Mouse (Mus musculus): ENCODE results near the gene Mab21l2. TPM values are rescaled to one million over a fixed set of nuclear protein-coding genes. Genes with fewer than 3 reads are reported as not detected.

The Mab21l2 gene
- polyA plus RNA-seq, 1 experiment from 2014 or later: 80.9 TPM

DNA sequence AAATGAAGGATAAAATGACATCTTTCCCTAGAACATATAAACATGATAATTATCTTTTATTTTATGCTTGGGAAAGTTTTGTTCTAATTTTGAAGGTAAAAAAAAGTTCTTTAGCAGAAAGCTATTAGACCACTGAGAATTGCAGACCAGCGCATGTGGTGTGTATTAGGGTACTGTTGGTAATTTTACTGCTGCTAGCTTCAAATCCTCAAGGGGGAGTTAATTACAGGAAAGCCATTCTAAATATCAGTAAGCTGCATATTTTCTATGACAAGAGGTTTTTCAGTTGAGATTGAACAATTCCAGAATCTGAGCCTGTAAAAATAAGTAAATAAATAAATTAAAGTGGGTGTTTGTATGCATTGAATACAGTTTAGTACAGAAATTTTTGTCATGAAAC is 11.7 kb downstream of the Mab21l2 start:
- no peaks in the 10 kb centered on the region for H3K27me3 ChIP-seq (replicated peaks)
- H3K4me2 ChIP-seq: no peak overlapping the region
- no peak overlapping the region for H3K9ac ChIP-seq
- no peak for ATAC-seq (replicated peaks)
- 0 out of 2 replicates have a peak, but pooled peaks cover 14% of the 10 kb centered on the region for H3K4me1 ChIP-seq
- no peaks in the 10 kb centered on the region for H3K9me3 ChIP-seq
- no peak overlapping the region for H3K27ac ChIP-seq
- no peak overlapping the region for H3K4me3 ChIP-seq
- H3K36me3 ChIP-seq (replicated peaks): no peaks in the 10 kb centered on the region
- WGBS: 78% methylated on average over 1 of the region's 1 CpGs

DNA sequence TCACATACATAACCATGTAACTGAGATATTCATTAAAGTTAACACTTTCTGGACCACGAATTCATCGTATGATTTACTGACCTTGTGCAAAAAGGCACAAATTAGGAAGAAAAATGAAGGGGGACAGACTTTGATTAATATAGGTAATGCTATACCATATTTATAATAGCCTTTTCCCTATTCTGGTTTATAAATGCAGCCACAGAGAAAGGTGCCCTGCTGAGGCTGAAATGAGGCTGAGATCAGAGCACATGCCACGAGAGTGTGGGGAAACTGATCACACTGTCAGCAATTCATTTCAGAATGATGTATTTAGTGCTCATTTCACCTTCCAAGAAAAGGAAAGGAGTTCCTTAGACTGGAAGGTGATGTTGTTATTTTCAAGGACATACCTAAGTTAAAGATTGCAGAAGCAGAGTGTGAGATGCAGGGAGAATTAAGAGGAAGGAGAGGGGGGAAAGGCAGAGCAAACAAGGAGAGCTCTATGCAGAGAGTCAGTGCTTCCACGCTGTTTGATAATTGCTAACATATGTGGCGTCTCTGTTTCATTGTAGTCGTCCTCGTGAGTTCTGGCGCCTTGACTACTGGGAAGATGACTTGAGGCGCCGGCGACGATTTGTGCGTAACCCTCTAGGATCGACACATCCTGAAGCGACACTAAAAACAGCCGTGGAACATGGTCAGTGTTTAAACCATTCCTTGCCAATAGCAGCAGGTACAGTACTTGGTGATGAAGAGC is 16.7 kb downstream of the Mab21l2 start:
- no peak overlapping the region for H3K4me3 ChIP-seq
- 59% methylated on average over 16 of the region's 16 CpGs for WGBS
- H3K4me1 ChIP-seq: no peaks in the 10 kb centered on the region
- H3K9ac ChIP-seq: no peak overlapping the region
- no peaks in the 10 kb centered on the region for H3K9me3 ChIP-seq
- H3K4me2 ChIP-seq: no peak overlapping the region
- ATAC-seq (replicated peaks): no peak
- H3K36me3 ChIP-seq (replicated peaks): no peaks in the 10 kb centered on the region
- peak overlapping the region; percentile 34; the same call in 1 of the 2 replicates for H3K27ac ChIP-seq
- no peaks in the 10 kb centered on the region for H3K27me3 ChIP-seq (replicated peaks)

- no peak overlapping the region for H3K9ac ChIP-seq
- H3K27ac ChIP-seq: no peak overlapping the region
- no peaks in the 10 kb centered on the region for H3K27me3 ChIP-seq (replicated peaks)
- no peaks in the 10 kb centered on the region for H3K4me1 ChIP-seq
- no peak overlapping the region for H3K4me2 ChIP-seq
- no peak overlapping the region for H3K4me3 ChIP-seq
- H3K9me3 ChIP-seq: no peaks in the 10 kb centered on the region
- no peak for ATAC-seq (replicated peaks)
- WGBS: 43% methylated on average over 3 of the region's 3 CpGs
- H3K36me3 ChIP-seq (replicated peaks): no peaks in the 10 kb centered on the region
These were observed 25.4 kb downstream of the Mab21l2 start for GRCm38 (mm10) chr3:86522880-86523505.

DNA sequence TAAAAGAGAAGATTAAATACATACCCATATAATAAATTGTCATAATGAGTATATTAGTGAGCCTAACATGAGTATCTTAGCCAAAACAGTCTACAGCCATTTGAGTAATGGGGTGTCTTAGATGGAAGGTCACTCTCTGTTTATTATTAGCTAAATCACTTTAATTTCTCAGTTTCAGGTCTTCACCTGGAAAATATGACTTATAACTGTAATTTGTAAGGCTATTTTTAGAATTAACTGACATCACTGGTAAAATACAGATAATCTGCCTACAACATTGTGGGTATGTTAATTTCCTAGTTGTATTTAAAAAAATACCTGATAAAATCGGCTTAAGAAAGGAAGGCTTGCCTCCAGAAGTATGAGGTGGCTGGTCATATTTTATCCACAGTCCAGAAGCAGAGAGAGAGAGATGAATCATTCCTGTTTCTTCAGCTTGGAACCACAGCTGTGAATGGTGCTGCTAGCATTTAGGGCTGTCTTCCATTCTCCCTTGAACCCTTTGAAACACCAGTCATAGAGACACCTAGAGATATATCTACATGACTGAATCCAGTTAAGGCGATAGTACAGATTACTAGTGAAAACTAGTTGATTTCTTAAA is 29.8 kb downstream of the Mab21l2 start:
- no peaks in the 10 kb centered on the region for H3K27me3 ChIP-seq (replicated peaks)
- no peaks in the 10 kb centered on the region for H3K9me3 ChIP-seq
- no peak overlapping the region for H3K27ac ChIP-seq
- H3K4me1 ChIP-seq: no peaks in the 10 kb centered on the region
- H3K4me2 ChIP-seq: no peak overlapping the region
- H3K36me3 ChIP-seq (replicated peaks): no peaks in the 10 kb centered on the region
- no peak overlapping the region for H3K9ac ChIP-seq
- no peak for ATAC-seq (replicated peaks)
- 94% methylated on average over 2 of the region's 2 CpGs for WGBS
- H3K4me3 ChIP-seq: no peak overlapping the region

DNA sequence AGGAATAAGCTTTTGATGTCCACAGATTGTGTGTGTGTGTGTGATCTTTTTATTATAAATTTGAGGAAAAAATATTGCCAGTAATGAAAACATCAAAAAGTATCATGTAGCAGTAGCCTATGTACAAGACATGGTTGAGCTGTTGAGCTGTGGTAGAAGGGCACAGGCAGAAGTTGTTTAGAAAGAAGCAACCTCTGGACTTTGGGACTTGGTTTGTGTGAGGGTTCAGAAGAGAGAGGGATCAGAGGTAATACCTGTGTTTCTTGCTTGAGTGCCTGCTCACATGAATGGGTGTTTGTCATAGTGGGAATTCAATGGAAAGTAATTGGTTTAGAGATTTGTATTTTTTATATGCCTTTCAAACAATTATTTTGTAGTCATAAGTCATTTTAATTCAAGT is 47.8 kb downstream of the Mab21l2 start:
- Histone ChIP-seq H3K4me2 (no peak overlapping the region), H3K9ac (no peak overlapping the region), H3K4me1 (no peaks in the 10 kb centered on the region), H3K4me3 (no peak overlapping the region), H3K36me3 (replicated peaks) (no peaks in the 10 kb centered on the region), H3K27ac (no peak overlapping the region), H3K9me3 (no peaks in the 10 kb centered on the region), H3K27me3 (replicated peaks) (no peaks in the 10 kb centered on the region)
- ATAC-seq (replicated peaks): no peak
